Mouse (Mus musculus): Measurements from ENCODE around the gene Arhgdig.

DNA sequence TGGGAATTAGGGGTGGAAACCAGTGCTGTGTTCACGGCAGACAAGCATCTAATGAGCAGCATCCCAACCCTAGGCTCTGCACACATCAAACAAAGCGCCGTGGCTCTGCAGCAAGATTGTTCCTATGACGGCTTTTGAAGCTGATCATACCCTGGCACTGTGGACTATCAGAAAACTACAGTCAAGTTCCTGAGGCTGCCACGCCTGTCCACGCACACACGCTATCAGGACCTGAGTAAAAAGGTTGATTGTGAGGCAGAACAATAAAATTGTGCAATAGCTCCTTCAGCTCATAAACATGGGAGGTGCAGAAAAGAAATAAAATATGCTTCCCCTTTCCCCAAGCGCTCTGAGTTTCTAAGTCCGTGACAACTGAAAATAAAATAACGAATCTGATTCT is 30.1 kb upstream of the Arhgdig start:
- TF ChIP-seq CTCF (IDR thresholded peaks at IDR 0.05; ENCODE audit: low read depth) (no peak), EP300 (optimal IDR thresholded peaks at IDR 0.05) (no peak)

Measured in stomach, postnatal 0 days (tissue).